Mouse (Mus musculus) lung, adult 2 months (tissue): Measurements from ENCODE around the gene Atn1. TPM values are rescaled to one million over a fixed set of nuclear protein-coding genes. Genes with fewer than 3 reads are reported as not detected.

ENCODE experiments used
- DNase-seq: peaks from one replicate; pipeline ENCODE4 v3.0.0; 2022
- H3K4me1 ChIP-seq: fragments of 200-500 bp; 2 replicates; pipeline ENCODE4 v1.6.1; 2011; ENCODE audit warnings: low read length; ENCODE audit not compliant: control insufficient read depth, insufficient read depth
- H3K4me3 ChIP-seq: fragments of 200-500 bp; replicated peaks from 2 replicates; pipeline ENCODE3; 2011; ENCODE audit warnings: low read depth, mild to moderate bottlenecking, control low read depth, low read length; ENCODE audit errors: extremely low read depth
- CTCF ChIP-seq: fragments of 200-500 bp; IDR thresholded peaks from 2 replicates; pipeline ENCODE4 v1.5.1; 2011; ENCODE audit warnings: mild to moderate bottlenecking, low read length, control low read depth; ENCODE audit not compliant: insufficient read depth
- POLR2A ChIP-seq: fragments of 200-500 bp; IDR thresholded peaks from 2 replicates; pipeline ENCODE4 v1.6.1; 2011; ENCODE audit warnings: low read depth, mild to moderate bottlenecking, control low read depth, low read length, borderline replicate concordance; ENCODE audit errors: extremely low read depth
- WGBS: fragments of 180-500 bp; shearing (Covaris S2); methylation state at CpG from one replicate; pipeline ENCODE4 v1.1.7; 2018; 5-methylcytosine and 5-hydroxymethylcytosine counted together
- polyA plus RNA-seq: library from polyadenylated mRNA; depleted of rRNA; stranded (reverse); fragments of >200 nt; gene quantifications from 2 replicates; pipeline ENCODE4 v1.2.3, GENCODE M21; 2012

Atn1 gene
- polyA plus RNA-seq, 1 experiment = 64.6 TPM

DNA sequence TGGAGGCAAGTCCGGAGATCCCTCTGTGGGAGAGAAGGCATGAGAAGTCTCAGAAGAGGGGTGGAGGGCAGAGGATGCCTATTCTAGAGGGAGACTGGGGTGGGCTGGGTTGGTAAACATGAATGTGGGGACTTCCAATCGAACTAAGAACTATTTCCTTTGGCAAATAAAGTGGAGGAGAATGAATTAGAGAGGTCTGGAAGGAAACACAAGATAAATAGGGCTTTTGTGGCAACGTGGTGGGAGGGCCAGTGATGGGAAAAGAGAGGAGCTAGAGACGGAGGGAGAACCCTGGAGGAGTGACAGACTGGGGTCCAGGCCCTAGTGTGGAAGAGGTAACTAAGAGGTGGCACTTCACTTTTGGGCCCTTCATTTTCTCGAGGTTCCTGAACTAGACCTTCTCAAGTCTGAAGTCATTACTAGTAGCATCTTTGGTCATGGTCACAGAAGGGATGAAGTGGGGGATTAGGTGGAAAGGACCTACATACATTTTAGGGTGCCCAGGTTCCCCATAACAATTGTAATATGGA is 1.1 kb upstream of the Atn1 start:
- DNase-seq = no peak
- TF ChIP-seq CTCF = no peak
- no peak for TF ChIP-seq POLR2A
- H3K4me3 ChIP-seq = no peak overlapping the region
- H3K4me1 ChIP-seq = peaks cover 12% of the 10 kb centered on the region; the same call in 1 of the 2 replicates
- whole genome bisulfite sequencing = 14% methylated on average over 5 of the region's 5 CpGs

DNA sequence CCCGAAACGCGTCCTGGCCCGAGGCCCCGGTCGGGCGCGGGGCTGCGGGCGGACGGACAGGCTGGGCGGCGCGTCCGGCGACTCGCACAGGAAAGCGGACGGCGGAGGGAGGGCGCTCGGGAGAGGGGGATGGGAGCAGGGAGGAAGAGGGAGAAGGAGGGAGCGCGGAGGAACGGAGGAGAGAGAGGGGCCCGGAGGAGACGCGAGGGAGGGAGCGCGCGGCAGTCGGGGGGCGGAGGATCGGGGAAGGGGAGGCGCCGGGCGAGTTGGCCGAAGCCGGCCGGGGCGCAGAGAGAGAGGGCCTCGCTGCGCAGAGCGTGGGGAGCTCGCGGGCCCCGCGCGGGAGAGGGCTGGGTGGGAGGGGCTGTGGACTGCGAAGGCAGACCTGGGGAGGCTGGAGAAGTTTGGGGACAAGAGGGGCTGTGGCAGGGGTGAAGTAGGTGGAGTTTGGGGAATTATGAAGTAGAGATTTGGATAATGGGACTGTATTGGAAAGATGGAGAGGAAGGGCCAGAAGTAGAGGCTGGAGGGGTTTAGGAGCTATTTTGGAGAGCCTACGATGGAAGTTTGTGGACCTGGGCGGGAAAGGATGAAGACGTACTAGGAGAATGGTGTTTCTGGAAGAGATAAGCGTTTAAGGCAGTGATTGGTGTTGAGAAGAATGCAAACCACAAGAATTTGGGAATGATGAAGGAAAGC is 477 bp upstream of the Atn1 start:
- H3K4me3 ChIP-seq = peak overlapping the region; percentile 50
- DNase-seq = peak; percentile 82

DNA sequence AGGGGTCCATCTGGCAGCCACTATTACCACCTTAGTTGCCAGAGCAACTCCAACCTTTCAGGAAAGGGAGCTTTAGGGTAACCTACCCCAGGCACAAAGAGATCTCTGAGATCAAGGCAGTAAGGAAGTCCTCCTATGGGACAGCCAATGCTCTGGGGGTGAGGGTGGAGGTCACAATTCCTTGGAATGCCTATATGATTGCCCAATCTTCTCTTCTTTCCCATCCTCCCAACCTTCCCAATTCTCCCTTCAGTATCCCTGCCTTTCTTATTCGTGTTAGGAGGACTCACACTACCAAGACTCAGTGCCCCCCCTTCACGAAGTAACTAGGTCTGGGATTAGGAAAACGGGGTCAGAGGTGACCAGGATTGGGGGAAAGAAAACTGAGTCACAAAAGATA is 1.0 kb downstream of the Atn1 start:
- no peak for DNase-seq
- 11% methylated on average over 3 of the region's 3 CpGs for WGBS
- TF ChIP-seq POLR2A = no peak
- H3K4me1 ChIP-seq = peaks cover 12% of the 10 kb centered on the region; the same call in 1 of the 2 replicates
- H3K4me3 ChIP-seq = peak overlapping the region; percentile 50

More for the DNA sequence above, 477 bp upstream of the Atn1 start:
- peak; percentile 32; the same call in 1 of the 2 replicates for TF ChIP-seq POLR2A
- no peak for TF ChIP-seq CTCF
- under 1% methylated on average over 49 of the region's 54 CpGs for WGBS
- peaks cover 12% of the 10 kb centered on the region; the same call in 1 of the 2 replicates for H3K4me1 ChIP-seq

DNA sequence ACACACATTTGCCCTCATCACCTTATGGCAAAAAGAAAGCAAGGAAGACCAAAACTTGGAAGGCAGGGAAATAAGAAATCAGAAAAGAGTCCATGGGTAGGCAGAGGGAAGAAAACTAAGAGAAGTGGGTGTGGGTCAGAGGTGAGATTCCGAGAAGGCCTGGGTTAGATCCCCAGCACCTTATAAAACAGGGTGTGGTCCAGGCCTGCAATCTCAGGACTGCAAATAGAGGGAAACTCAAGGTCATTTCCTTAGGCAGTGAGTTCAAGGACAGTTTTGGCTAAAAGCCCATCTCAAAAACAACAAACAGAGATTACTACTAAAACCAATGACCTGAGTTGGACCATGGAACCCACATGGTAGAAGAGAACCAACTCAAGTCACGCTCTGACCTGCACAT is 2.5 kb downstream of the Atn1 start:
- DNase-seq = no peak
- peaks cover 12% of the 10 kb centered on the region; the same call in 1 of the 2 replicates for H3K4me1 ChIP-seq
- 62% methylated on average over 2 of the region's 2 CpGs for WGBS
- TF ChIP-seq POLR2A (no peak), CTCF (no peak)
- no peak overlapping the region for H3K4me3 ChIP-seq

DNA sequence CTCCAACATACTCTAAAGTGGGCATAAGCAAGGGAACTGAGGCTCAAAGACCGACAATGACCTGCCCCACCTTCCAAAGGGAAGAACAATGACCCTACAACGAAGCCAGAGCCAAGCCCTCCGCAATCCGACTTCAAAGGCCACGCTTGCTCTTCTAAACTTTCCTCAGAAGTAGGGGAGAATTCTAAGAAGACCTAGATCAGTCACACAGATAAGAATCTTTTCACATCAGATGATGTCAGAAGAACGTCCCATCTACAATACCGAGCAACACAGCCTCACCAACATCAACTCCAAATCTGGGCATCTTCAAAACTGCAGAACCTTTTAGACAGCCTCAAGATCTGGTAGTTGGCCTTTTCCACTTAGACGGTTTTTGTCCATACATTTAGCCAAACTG is 5.9 kb downstream of the Atn1 start:
- 52% methylated on average over 8 of the region's 8 CpGs for WGBS
- H3K4me1 ChIP-seq = peaks cover 10% of the 10 kb centered on the region
- TF ChIP-seq POLR2A (no peak), CTCF (no peak)
- no peak overlapping the region for H3K4me3 ChIP-seq
- no peak for DNase-seq

DNA sequence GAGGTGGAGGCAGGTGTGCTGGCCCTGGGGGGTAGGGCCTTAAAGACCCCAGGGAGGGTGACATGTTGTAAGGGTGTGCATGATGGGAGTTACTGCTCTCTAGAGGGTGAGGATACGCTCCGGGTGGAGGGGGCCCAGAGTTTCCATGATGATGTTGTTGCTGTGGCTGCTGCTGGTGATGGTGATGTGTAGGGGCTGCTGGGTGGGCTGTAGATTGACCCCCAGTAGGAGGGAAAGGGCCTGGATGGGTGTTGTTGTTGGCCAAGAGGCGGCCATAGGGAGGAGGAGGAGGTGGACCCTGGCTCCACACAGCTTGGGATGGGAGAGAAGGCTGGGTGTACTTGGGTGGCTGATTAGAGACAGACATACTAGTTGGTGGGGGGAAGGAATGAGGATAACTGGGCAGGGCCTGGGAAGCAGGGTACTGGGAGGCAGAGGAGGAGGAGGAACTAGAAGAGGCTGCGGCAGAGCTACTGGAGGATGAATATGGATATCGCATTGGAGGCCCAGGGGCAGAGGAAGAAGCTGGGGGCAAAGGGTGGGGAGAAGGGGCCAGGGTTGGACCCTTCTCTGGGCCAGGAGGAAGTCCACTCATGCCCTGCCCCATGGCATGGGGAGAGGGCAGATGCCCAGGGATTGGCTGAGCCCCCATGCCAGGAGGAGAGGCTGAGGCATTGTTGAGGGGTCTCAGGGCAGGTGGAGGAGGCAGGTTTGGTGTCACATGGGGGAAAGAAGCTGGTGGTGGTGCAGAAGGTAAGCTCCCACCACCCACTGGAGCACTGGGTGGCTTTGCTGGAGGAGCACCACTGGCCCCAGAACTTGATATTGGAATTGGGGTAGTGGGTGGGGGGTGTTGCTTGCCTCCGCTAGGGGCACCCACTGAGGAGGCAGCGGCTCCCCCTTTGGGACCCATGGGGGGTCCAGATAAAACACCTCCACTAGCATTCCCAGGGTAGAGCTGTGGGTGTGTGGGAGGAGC is 9.4 kb downstream of the Atn1 start:
- Histone ChIP-seq H3K4me1 (peaks cover 6% of the 10 kb centered on the region; the same call in 1 of the 2 replicates), H3K4me3 (no peak overlapping the region)
- TF ChIP-seq CTCF (no peak), POLR2A (no peak)
- WGBS = 88% methylated on average over 7 of the region's 7 CpGs
- DNase-seq = no peak

DNA sequence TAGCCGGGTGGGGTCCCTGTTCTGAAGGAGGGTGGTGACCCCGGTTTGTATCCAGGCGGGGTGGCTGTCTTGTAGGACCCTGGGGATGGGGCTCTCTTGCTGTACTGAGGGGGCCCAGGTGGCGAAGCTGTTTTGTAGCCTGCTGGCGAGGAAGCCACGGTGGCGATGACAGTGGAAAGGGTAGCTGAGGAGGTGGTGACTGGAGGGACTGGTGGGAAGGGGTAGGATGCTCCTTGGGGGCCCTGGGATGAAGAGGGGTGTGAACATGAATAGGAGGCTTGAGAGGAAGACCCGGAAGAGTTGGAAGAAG is 10.1 kb downstream of the Atn1 start:
- no peak for DNase-seq
- TF ChIP-seq CTCF = no peak
- TF ChIP-seq POLR2A = 0 out of 2 replicates have a peak, but pooled peaks have one; percentile 7
- WGBS = 36% methylated on average over 8 of the region's 8 CpGs
- H3K4me3 ChIP-seq = peak overlapping the region; percentile 70
- H3K4me1 ChIP-seq = peaks cover 8% of the 10 kb centered on the region

DNA sequence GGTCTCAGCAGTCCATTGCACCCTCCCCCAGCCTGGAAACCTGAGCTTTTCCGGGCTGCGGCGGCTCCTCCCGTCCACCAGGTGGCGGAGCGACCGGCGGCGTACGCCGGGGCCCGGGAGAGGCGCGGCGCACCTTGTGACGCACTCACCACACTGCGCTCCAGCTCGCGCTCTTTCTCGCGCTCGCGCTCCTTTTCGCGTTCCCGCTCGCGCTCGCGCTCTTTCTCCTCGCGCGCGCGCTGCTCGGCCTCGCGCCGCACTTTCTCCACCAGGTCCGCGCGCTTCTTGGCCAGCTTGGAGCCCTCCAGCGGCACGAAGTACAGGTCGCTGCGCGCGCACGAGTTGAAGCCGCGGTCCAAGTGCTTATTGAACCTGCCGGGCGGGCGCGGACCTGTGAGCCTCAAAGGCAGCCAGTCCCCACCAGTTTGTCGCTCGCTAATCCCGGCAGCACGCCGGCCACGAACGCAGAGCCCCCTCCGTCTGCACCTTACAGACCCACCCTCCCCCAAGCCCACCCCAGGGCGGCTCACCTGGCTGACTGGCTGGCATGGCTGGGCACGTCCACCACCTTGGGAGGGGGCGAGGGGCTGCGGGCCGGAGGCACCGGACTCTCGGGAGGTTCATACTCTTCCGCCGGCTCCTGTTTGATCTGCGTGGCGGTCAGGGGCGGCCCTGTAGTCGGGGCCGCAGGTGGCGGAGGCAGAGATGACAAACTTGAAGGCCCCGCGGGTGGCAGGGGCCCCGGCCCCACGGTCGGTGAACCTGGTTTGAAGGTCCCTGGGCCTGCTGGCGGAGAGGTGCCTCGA is 10.6 kb downstream of the Atn1 start:
- TF ChIP-seq CTCF (peak; percentile 55), POLR2A (peak; percentile 50; the same call in 1 of the 2 replicates)
- 7% methylated on average over 79 of the region's 85 CpGs for WGBS
- Histone ChIP-seq H3K4me3 (peak overlapping the region; percentile 70), H3K4me1 (peaks cover 8% of the 10 kb centered on the region)
- DNase-seq = peak; percentile 92

DNA sequence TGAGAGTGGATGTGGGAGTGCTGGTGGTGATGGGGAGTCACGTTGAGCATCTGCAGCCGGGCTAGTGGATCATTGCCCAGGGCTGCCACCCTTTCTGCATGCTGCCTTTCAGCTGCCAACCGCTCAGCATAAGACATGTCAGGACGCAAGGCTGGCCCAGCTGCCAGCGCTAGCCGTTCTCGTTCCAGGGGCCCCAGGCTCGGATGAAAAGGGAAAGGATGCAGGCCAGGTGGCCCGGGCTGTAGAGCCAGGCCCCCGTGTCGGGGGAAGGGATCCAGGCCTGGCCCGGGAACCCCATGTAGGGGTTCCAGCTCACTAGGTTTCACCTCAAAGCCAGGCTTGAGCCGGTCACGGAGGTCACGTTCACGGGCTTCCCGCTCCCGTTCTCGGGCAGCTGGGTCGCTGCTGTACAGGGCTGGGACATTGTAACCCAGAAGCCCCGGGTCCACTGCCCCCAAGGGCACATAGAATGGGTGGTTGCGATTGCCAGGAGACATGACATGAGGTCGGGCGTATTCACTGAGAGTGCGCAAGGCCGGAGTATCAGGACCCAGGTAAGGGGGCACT is 11.5 kb downstream of the Atn1 start:
- Histone ChIP-seq H3K4me3 (peak overlapping the region; percentile 27), H3K4me1 (peaks cover 9% of the 10 kb centered on the region)
- TF ChIP-seq CTCF (no peak), POLR2A (no peak)
- 71% methylated on average over 26 of the region's 26 CpGs for WGBS
- no peak for DNase-seq

DNA sequence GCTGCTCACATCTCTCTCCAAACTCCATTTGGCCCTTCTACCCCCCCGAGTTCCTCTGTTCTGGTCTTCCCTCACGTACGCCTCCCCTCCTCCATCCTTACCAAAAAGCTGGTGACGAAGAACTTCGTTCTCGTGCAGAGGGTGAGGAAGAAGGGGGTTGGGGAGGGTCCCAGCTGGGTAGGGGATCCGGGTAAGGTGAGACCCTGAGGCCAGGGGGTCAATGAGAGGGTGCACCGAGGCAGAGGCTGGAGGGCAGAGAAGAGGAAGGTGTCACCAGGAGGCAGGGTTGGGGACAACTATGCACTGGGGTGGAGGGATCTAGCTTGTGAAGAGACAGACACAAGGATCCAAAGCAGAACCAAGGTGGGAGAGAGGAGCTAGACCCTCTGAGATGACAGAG is 12.7 kb downstream of the Atn1 start:
- H3K4me3 ChIP-seq = no peak overlapping the region
- no peak for DNase-seq
- TF ChIP-seq POLR2A (no peak), CTCF (no peak)
- peaks cover 10% of the 10 kb centered on the region for H3K4me1 ChIP-seq
- 86% methylated on average over 8 of the region's 8 CpGs for WGBS
